Mouse (Mus musculus) hindbrain, embryonic 10.5 days (tissue): ENCODE data around the gene Ablim1. TPM values are rescaled to one million over a fixed set of nuclear protein-coding genes. Genes with fewer than 3 reads are reported as not detected.

Experiments used
- DNase-seq: peaks from one replicate; pipeline ENCODE4 v3.0.0-alpha.2; 2017; ENCODE audit warnings: low spot score
- H3K27ac ChIP-seq: fragments of 300-500 bp; sonication (generic); 2 replicates; pipeline ENCODE4 v1.5.1; 2016; ENCODE audit warnings: mild to moderate bottlenecking, moderate library complexity
- H3K27me3 ChIP-seq: fragments of 300-500 bp; sonication (generic); 2 replicates; pipeline ENCODE4 v1.6.1; 2016; ENCODE audit warnings: mild to moderate bottlenecking; ENCODE audit not compliant: poor library complexity, insufficient read depth, severe bottlenecking
- H3K36me3 ChIP-seq: fragments of 300-500 bp; sonication (generic); 2 replicates; pipeline ENCODE4 v1.6.1; 2016; ENCODE audit warnings: mild to moderate bottlenecking, moderate library complexity
- H3K4me1 ChIP-seq: fragments of 300-500 bp; sonication (generic); replicated peaks from 2 replicates; pipeline ENCODE4 v1.6.1; 2016; ENCODE audit warnings: mild to moderate bottlenecking
- H3K4me3 ChIP-seq: fragments of 300-500 bp; sonication (generic); 2 replicates; pipeline ENCODE4 v1.5.1; 2016; ENCODE audit warnings: mild to moderate bottlenecking, moderate library complexity
- H3K9me3 ChIP-seq: fragments of 300-500 bp; sonication (generic); 2 replicates; pipeline ENCODE4 v1.6.1; 2016; ENCODE audit warnings: mild to moderate bottlenecking, moderate library complexity
- WGBS: fragments of 180-500 bp; shearing (Covaris S2); methylation state at CpG from one replicate; pipeline ENCODE4 v1.1.7; 2016; 5-methylcytosine and 5-hydroxymethylcytosine counted together
- polyA plus RNA-seq: library from polyadenylated mRNA; unstranded; fragments of >200 nt; fragmentation: Nextera tagmentation; extraction: Ambion mirVana; gene quantifications from 2 replicates; pipeline ENCODE4 v1.2.1, GENCODE M21; 2016

The Ablim1 gene
- polyA plus RNA-seq, 1 experiment from 2014 or later = 17.7 TPM

DNA sequence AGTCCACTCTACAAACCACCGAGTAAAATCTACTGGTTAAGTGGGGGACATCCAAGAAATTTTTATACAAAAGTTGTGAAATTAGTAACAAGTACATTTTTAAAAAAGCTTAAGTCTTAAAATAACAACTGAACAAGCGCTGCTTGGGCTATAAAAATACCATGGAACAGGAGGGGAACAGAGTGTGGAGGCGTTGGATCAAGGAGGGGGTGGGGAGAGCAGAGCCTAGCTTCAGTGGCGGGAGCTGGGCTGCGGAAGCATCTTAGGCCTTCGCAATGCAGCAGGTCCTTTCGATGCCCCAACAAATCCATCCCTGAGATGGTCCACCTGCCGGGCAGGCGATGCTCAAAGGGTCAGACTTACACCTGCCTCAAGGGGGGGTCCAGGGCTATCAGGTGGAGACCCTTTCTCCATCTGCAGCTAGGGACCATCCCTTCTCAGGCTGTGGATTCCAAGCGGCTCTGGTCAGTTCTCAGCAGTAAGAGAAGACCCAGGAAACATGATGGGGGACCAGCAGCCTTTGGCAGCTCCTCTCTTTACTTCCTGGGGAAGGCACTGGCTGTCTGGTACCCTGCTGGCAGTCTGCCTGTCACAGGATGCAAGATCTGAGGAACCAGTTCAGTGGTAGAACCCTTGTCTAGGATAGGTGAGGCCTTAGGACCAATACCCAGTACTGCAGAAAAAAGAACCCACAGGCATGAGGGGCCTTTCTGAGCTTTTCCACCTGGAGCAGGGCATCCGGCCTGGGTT is 152.6 kb downstream of the Ablim1 start:
- Histone ChIP-seq H3K27ac (peak overlapping the region; percentile 10; the same call in 1 of the 2 replicates), H3K9me3 (no peaks in the 10 kb centered on the region), H3K36me3 (no peaks in the 10 kb centered on the region), H3K27me3 (no peaks in the 10 kb centered on the region; the same call in 1 of the 2 replicates), H3K4me3 (no peak overlapping the region), H3K4me1 (no peaks in the 10 kb centered on the region)
- 79% methylated on average over 11 of the region's 11 CpGs for WGBS
- no peak for DNase-seq

DNA sequence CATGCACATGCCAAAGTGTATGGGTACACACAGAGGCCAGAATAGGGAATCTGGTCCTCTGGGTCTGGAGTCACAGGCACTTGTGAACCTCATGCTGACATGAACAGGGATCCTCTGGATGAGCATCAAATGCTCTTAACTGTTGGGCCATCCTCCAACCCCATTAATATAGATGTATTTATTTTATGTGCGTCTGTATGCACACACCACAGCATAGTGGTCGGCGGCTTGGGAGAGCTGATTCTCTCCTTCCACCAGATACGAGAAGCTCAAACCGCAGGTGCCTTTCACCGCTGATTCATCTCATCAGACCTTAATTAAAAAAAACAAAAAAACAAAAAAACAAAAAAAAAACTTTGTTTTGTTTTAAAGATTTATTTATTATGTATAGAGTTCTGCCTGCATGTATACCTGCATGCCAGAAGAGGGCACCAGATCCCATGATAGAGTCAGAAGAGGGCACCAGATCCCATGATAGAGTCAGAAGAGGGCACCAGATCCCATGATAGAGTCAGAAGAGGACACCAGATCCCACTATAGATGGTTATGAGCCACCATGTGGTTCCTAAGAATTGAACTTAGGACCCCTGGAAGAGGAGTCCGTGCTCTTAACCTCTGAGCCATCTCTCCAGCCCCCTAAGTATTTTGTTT is 153.6 kb downstream of the Ablim1 start:
- H3K4me3 ChIP-seq = no peak overlapping the region
- WGBS = 75% methylated on average over 7 of the region's 7 CpGs
- no peak for DNase-seq
- no peak overlapping the region for H3K27ac ChIP-seq
- H3K9me3 ChIP-seq = no peaks in the 10 kb centered on the region
- no peaks in the 10 kb centered on the region for H3K4me1 ChIP-seq
- H3K27me3 ChIP-seq = no peaks in the 10 kb centered on the region; the same call in 1 of the 2 replicates
- H3K36me3 ChIP-seq = no peaks in the 10 kb centered on the region

DNA sequence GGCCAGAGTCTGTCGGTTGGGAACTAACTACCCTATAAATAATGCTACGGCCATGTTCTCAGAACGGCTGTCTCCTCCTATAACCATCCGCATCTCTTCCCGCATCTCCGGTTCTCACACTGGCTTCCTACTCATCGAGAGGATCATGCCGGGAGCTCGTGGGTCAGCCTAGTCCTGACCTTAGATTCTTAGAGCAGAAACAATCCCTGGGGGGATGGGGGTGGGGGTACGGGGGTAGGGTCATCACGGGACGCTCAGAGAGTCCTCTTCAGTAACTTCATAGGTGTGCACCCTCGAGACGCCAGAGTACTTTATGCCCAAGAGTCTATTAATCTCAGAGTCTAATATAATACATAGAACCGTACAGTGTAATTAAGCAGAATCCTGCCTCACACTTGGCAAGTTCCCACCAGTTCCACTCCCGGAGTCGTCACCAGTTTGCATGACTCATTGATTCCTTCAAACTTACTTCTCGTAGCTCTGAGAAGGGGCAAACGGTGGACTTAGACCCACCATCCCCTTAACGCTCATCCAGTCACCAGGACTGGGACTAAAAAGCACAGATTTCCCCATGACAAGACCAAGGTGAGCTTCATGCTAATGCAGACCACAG is 156.9 kb downstream of the Ablim1 start:
- no peak overlapping the region for H3K27ac ChIP-seq
- no peaks in the 10 kb centered on the region for H3K9me3 ChIP-seq
- H3K4me3 ChIP-seq = no peak overlapping the region
- no peaks in the 10 kb centered on the region for H3K27me3 ChIP-seq
- DNase-seq = no peak
- H3K36me3 ChIP-seq = no peaks in the 10 kb centered on the region
- 0 out of 2 replicates have a peak, but pooled peaks cover 3% of the 10 kb centered on the region for H3K4me1 ChIP-seq
- WGBS = 82% methylated on average over 20 of the region's 20 CpGs

DNA sequence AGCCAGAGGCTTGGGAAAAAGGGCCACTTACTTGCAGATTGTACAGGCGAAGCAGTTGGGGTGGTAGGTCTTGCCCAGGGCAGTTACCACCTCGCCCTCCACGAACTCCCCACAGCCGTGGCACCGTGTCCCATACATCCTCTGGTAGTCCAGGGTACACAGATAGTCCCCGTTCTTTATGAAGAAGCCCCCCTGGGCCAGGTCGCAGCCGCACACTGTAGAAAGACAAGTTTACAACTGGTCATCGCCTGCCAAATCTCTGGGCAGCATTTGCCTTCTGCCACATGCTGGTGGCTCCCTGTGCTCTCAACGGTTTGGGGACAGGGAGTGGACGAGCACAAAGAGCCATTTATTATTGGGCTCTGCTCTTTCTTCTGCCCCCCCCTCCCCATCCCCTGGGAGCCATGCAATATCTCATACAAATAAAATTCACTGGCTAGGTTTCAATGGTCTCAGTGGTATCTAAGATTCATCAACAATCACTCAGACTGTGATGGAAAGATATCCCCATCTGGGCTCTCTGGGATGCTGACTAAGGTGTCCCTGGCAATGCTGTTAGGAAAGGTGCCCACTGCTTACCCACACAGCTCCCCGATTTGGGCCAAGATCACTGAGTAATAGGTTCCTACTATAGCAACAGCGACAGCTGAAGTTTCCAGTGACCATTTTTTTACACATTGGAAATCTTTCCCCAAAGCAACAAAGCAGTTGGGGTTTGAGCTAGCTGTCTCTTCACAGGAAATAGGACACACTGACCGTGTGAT is 159.4 kb downstream of the Ablim1 start:
- H3K27ac ChIP-seq = no peak overlapping the region
- H3K9me3 ChIP-seq = no peaks in the 10 kb centered on the region
- H3K4me3 ChIP-seq = no peak overlapping the region
- H3K36me3 ChIP-seq = no peaks in the 10 kb centered on the region
- H3K4me1 ChIP-seq = 0 out of 2 replicates have a peak, but pooled peaks cover 3% of the 10 kb centered on the region
- no peak for DNase-seq
- WGBS = 84% methylated on average over 14 of the region's 14 CpGs
- H3K27me3 ChIP-seq = no peaks in the 10 kb centered on the region

DNA sequence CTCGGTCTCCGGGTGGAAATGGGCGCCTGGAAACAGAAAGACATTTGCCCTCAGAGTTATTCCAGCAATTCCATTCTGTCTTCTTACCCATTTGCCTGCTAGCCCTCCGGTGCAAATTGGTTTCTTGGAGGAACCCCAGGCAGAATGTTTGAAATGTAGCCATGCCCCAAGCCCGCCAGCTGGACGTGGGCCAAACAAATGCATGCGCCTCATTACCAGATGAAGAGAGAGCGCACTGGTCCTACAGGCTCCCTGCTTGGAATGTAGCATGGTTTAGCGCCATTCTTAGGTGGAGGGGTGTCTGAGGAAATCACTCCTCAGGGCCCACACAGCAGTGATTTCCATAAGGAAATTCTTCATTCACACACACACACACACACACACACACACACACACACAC is 162.4 kb downstream of the Ablim1 start:
- DNase-seq = no peak
- H3K36me3 ChIP-seq = no peaks in the 10 kb centered on the region
- H3K4me3 ChIP-seq = no peak overlapping the region
- H3K27ac ChIP-seq = no peak overlapping the region
- WGBS = 59% methylated on average over 9 of the region's 9 CpGs
- no peaks in the 10 kb centered on the region for H3K27me3 ChIP-seq
- 0 out of 2 replicates have a peak, but pooled peaks cover 3% of the 10 kb centered on the region for H3K4me1 ChIP-seq
- no peaks in the 10 kb centered on the region for H3K9me3 ChIP-seq

DNA sequence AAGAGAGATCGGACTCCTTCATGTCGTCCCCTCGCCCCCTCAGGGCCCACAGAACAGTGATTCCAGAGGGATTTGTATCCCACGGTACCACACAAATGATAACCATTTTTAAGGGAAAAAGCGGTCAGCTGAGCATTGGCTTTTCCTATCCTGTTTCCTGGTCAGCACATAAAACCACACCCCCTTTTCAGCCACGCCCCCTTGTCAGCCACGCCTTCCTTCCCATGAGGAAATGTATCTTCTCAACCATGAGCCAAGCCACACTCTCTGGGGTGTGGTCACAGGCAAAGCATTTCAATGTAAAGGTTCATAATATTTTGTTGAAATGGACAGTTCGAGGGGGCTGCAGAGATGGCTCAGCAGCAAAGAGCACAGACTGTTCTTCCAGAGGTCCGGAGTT is 163.2 kb downstream of the Ablim1 start:
- Histone ChIP-seq H3K36me3 (no peaks in the 10 kb centered on the region), H3K27me3 (no peaks in the 10 kb centered on the region), H3K27ac (no peak overlapping the region), H3K4me3 (no peak overlapping the region), H3K4me1 (peaks cover 3% of the 10 kb centered on the region; the same call in 1 of the 2 replicates), H3K9me3 (no peaks in the 10 kb centered on the region)
- no peak for DNase-seq
- WGBS = 88% methylated on average over 9 of the region's 9 CpGs

DNA sequence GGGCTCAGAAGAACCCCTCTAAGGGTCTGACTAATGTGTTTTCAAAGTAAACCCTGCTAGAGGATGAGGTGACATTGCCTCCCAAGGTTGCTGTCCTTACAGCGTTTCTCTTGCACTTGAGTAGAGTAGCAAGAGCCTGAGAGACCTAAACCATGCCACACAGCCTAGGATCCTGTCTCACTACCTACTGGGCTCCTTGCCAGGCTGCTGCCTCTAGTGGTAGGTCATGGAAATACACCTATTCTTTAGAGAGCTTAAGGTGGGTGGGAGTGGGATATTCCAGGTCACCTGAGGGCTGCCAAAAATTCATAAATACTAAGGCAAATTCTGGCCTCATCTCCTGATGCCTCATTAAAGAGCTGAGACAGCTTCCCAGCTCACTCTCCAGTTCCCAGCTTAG is 164.4 kb downstream of the Ablim1 start:
- Histone ChIP-seq H3K9me3 (no peaks in the 10 kb centered on the region), H3K27ac (no peak overlapping the region), H3K27me3 (no peaks in the 10 kb centered on the region), H3K4me1 (peaks cover 3% of the 10 kb centered on the region; the same call in 1 of the 2 replicates), H3K36me3 (no peaks in the 10 kb centered on the region), H3K4me3 (no peak overlapping the region)
- 49% methylated on average over 1 of the region's 1 CpGs for WGBS
- DNase-seq = no peak

DNA sequence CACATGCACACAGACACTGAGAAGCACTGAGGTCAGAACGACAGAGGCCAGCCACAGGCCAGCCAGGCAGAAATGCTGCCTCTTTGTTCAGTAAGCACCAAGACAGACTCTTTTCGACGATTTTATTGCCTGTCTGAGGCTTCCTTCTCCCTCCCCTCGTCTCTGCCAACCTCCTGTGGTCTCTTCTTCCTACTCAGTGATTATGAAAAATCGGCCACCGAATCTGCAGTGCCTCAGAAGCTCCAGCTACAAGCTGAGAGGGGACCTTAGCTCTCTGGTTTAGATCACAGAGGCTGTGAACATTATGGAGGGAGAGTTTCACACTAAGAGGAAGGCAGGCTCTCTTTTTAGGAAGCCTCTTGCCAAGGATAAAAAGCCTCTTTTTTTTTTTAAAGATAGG is 167.0 kb downstream of the Ablim1 start:
- Histone ChIP-seq H3K36me3 (no peaks in the 10 kb centered on the region), H3K4me1 (no peaks in the 10 kb centered on the region; the same call in 1 of the 2 replicates), H3K9me3 (no peaks in the 10 kb centered on the region), H3K27me3 (no peaks in the 10 kb centered on the region), H3K27ac (peak overlapping the region; percentile 9; the same call in 1 of the 2 replicates), H3K4me3 (no peak overlapping the region)
- WGBS = 38% methylated on average over 6 of the region's 6 CpGs
- DNase-seq = no peak

DNA sequence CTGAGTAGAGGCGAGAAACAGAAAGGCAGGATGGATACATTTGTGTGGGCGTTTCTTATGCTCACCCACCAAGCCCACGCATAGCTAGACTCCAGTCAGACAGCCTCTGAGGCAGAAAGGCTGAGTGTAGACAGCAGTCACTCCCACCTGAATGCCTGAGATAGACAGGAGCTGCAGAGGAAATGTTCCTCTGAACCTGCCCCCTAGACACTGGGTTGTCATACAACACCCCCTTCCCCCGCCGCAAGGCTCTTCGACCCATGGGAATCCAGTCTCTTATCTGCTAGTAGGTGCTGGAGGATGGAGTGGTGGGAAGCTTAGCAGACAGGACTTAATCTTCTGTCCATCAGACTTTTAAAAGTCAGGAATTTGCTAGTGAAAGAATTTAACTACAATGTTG is 167.8 kb downstream of the Ablim1 start:
- Histone ChIP-seq H3K27ac (no peak overlapping the region), H3K4me1 (no peaks in the 10 kb centered on the region; the same call in 1 of the 2 replicates), H3K36me3 (no peaks in the 10 kb centered on the region), H3K9me3 (no peaks in the 10 kb centered on the region), H3K27me3 (no peaks in the 10 kb centered on the region), H3K4me3 (no peak overlapping the region)
- WGBS = 80% methylated on average over 6 of the region's 6 CpGs
- DNase-seq = no peak

DNA sequence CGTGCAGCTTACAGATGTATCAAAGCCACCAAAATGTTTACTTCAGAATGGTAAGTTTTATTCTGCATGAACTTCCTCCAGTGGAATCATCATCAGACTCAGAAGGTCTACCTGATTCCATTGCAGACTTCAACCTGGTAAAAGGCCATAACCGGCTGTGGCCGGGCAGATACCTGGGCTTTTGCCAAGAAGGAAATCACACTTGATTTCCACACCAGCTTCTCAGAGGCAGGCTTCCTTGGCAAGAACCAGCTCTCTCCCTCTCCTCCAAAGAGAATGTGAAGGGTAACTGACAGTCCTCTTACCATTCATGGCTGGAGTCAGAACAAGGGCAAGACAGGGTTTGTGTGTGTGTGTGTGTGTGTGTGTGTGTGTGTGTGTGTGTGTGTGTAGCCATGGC is 171.1 kb downstream of the Ablim1 start:
- Histone ChIP-seq H3K9me3 (no peaks in the 10 kb centered on the region), H3K4me3 (no peak overlapping the region), H3K36me3 (no peaks in the 10 kb centered on the region), H3K27me3 (no peaks in the 10 kb centered on the region), H3K4me1 (no peaks in the 10 kb centered on the region; the same call in 1 of the 2 replicates), H3K27ac (no peak overlapping the region)
- no peak for DNase-seq
- 98% methylated on average over 3 of the region's 3 CpGs for WGBS

DNA sequence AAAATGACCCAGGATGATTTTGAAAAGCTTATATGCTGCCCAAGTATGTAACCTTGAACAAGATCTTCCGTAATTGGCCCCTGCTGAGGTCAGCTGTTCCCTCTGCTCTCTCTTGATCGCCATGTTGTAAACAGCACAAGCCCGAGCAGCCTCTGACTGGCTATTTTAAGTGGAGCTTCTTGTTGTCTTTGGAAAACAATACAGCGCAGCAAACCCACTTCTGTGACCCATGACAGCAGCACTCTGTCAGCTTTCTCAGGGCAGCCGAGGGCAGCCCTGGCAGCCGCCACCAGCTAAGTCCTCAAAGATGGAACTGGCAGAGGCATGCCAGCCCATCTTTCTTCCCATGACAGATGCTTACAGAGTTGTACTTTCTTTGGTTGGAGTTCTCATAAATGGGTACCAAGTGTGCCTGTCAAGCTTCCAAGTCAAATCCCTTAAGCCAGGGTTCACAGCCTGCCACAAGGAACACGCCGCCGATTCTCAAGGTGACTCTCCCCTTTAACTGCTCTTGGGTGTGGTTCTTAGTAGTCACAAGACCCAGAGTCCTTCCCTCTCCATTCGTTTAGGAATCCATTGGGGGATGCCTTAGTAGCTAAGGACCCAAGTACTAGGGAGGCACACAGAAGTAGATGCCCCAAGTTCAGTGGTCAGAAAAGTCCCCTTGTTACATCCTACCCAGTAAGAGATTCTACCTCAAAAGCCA is 172.8 kb downstream of the Ablim1 start:
- no peaks in the 10 kb centered on the region for H3K36me3 ChIP-seq
- WGBS = 80% methylated on average over 10 of the region's 10 CpGs
- no peak for DNase-seq
- H3K27me3 ChIP-seq = no peaks in the 10 kb centered on the region
- no peak overlapping the region for H3K4me3 ChIP-seq
- H3K9me3 ChIP-seq = no peaks in the 10 kb centered on the region
- no peak overlapping the region for H3K27ac ChIP-seq
- H3K4me1 ChIP-seq = no peaks in the 10 kb centered on the region; the same call in 1 of the 2 replicates

DNA sequence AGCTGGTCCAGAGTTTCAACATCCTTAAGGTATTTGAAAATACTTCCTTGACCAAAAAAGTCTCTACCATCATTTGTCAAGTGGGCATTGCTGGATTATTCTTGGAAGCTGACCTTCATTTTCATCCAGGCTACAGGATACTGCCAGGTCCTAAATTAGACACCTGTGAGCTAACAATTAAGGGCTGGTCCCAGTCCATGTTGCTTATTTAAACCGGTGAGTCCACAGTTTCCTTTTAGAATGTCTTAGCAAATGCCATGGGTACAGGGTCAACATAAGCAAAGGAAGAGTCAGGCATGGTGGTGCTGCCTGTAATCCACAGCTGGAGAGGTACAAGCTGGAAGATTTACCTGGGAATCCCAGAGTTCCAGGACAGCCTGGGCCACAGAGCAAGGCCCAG is 173.8 kb downstream of the Ablim1 start:
- 86% methylated on average over 1 of the region's 1 CpGs for WGBS
- H3K9me3 ChIP-seq = no peaks in the 10 kb centered on the region
- no peaks in the 10 kb centered on the region for H3K36me3 ChIP-seq
- H3K27me3 ChIP-seq = no peaks in the 10 kb centered on the region
- no peak overlapping the region for H3K4me3 ChIP-seq
- no peak for DNase-seq
- H3K27ac ChIP-seq = no peak overlapping the region
- H3K4me1 ChIP-seq = no peaks in the 10 kb centered on the region
